Comparison of ENCODE assay signal across 10 mouse cellular contexts in the genomic region with DNA sequence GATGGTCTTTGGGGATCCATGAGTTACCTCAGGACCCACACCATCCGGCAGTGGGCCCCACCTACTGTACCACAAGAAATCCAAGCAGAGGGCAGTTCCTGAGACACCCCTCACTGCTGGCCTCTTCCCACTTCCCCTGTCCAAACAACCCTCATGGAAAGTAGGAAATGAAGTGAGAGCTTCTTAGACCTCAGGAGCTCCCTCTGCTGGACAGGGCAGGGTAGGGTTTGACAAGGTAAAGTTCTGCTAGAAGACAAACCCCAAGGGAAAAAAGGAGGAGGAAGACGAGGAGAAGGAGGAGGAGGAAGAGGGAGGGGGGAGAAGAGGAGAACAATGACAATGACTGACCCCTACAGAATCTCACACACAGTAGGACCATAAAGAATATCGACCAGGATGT. TPM values are rescaled to one million over a fixed set of nuclear protein-coding genes. Genes with fewer than 3 reads are reported as not detected.
DNase-seq lines count a peak whose midpoint lies in the region; ATAC-seq and TF ChIP-seq lines count a peak whose summit lies in the region.
"Had no signal": no experiment of that assay in that cellular context is flagged by ENCODE, and none has a peak within 500 bp of the region (broad histone marks: within the 10 kb centered on the region; RNA-seq: fewer than 3 reads in every experiment).

No protein-coding gene starts in this region.

- H3K9ac ChIP-seq in forebrain, postnatal 0 days, result no peak overlapping the region
- H3K9ac ChIP-seq in kidney, postnatal 0 days (ENCODE audit: low read depth, low read length), result no peak overlapping the region
- H3K9ac ChIP-seq: hindbrain, embryonic 15.5 days; neural tube, embryonic 13.5 days had no signal

- no peaks in the 10 kb centered on the region for H3K27me3 ChIP-seq in forebrain, postnatal 0 days (ENCODE audit: insufficient read depth, low read length)
- 0 out of 2 replicates have a peak, but pooled peaks cover 10% of the 10 kb centered on the region for H3K27me3 ChIP-seq in forebrain, embryonic 10.5 days (ENCODE audit: poor library complexity, severe bottlenecking)
- H3K27me3 ChIP-seq in kidney, postnatal 0 days (ENCODE audit: insufficient read depth, low read length), result no peaks in the 10 kb centered on the region
- H3K27me3 ChIP-seq: hindbrain, embryonic 15.5 days; neural tube, embryonic 13.5 days had no signal

- peak; percentile 44 for TF ChIP-seq CTCF in forebrain, postnatal 0 days (IDR thresholded peaks at IDR 0.05; ENCODE audit: low read depth)
- TF ChIP-seq CTCF in kidney, postnatal 0 days (IDR thresholded peaks at IDR 0.05; ENCODE audit: low read depth), result peak; percentile 76
- 0 out of 2 replicates have a peak, but pooled peaks have one; percentile 22 for TF ChIP-seq CTCF in olfactory bulb, adult 2 months (IDR thresholded peaks at IDR 0.05; ENCODE audit: insufficient read depth, low read depth, low read length)

- H3K27ac ChIP-seq in forebrain, postnatal 0 days (ENCODE audit: low read depth, low read length), result no peak overlapping the region
- H3K27ac ChIP-seq in forebrain, embryonic 10.5 days, result no peak overlapping the region
- no peak overlapping the region for H3K27ac ChIP-seq in kidney, postnatal 0 days
- H3K27ac ChIP-seq in olfactory bulb, adult 2 months (ENCODE audit: insufficient read depth, low read depth, low read length), result no peak overlapping the region
- H3K27ac ChIP-seq: hindbrain, embryonic 15.5 days; neural tube, embryonic 13.5 days had no signal

- H3K4me1 ChIP-seq in forebrain, postnatal 0 days (ENCODE audit: insufficient read depth), result no peaks in the 10 kb centered on the region
- peaks cover 39% of the 10 kb centered on the region for H3K4me1 ChIP-seq in forebrain, embryonic 10.5 days
- H3K4me1 ChIP-seq in kidney, postnatal 0 days (replicated peaks; ENCODE audit: insufficient read depth, low read length), result no peaks in the 10 kb centered on the region
- peaks cover 23% of the 10 kb centered on the region for H3K4me1 ChIP-seq in olfactory bulb, adult 2 months (ENCODE audit: control insufficient read depth, insufficient read depth, low read length)

- WGBS in forebrain, postnatal 0 days, result 62% methylated on average over 3 of the region's 3 CpGs
- 59% methylated on average over 3 of the region's 3 CpGs for WGBS in forebrain, embryonic 10.5 days
- 65% methylated on average over 3 of the region's 3 CpGs for WGBS in kidney, postnatal 0 days
- 72% methylated on average over 3 of the region's 3 CpGs for WGBS in olfactory bulb, adult 2 months

- no peak overlapping the region for H3K4me2 ChIP-seq in forebrain, postnatal 0 days (ENCODE audit: low read depth)
- no peak overlapping the region for H3K4me2 ChIP-seq in kidney, postnatal 0 days (ENCODE audit: low read length)
- H3K4me2 ChIP-seq: hindbrain, embryonic 15.5 days; neural tube, embryonic 13.5 days had no signal

- TF ChIP-seq POLR2A in olfactory bulb, adult 2 months (IDR thresholded peaks at IDR 0.05; ENCODE audit: insufficient read depth, low read depth, low read length), result no peak

- no peak for DNase-seq in forebrain, postnatal 0 days
- no peak for DNase-seq in forebrain, embryonic 10.5 days (ENCODE audit: extremely low spot score, low spot score)
- peak; percentile 25 for DNase-seq in ovary, postnatal 14 days (ENCODE audit: low spot score)
- DNase-seq in ovary, adult 18-20 months (ENCODE audit: low spot score), result no peak
- peak; percentile 64 to 65 for DNase-seq in adrenal gland, postnatal 36 days
- peak; percentile 40 for DNase-seq in kidney, postnatal 0 days (ENCODE audit: low spot score)
- DNase-seq in cerebellum, postnatal 4 days (ENCODE audit: low spot score in 2 of 2), result no peak

- no peak for ATAC-seq in forebrain, postnatal 0 days
- ATAC-seq in kidney, postnatal 0 days (replicated peaks; ENCODE audit: low FRiP score, low read depth), result no peak

- no peak overlapping the region for H3K4me3 ChIP-seq in forebrain, postnatal 0 days (ENCODE audit: low read depth, low read length)
- H3K4me3 ChIP-seq in forebrain, embryonic 10.5 days, result no peak overlapping the region
- H3K4me3 ChIP-seq in kidney, postnatal 0 days (replicated peaks; ENCODE audit: low read depth, low read length), result no peak overlapping the region
- H3K4me3 ChIP-seq in olfactory bulb, adult 2 months (ENCODE audit: insufficient read depth, low read depth, low read length), result no peak overlapping the region
- H3K4me3 ChIP-seq: hindbrain, embryonic 15.5 days; neural tube, embryonic 13.5 days had no signal

- H3K36me3 ChIP-seq in forebrain, postnatal 0 days (ENCODE audit: insufficient read depth), result no peaks in the 10 kb centered on the region
- no peaks in the 10 kb centered on the region for H3K36me3 ChIP-seq in forebrain, embryonic 10.5 days (replicated peaks)
- no peaks in the 10 kb centered on the region for H3K36me3 ChIP-seq in kidney, postnatal 0 days (ENCODE audit: insufficient read depth, low read length)
- H3K36me3 ChIP-seq: hindbrain, embryonic 15.5 days; neural tube, embryonic 13.5 days had no signal

- H3K9me3 ChIP-seq in forebrain, postnatal 0 days (ENCODE audit: low read length), result no peaks in the 10 kb centered on the region
- no peaks in the 10 kb centered on the region for H3K9me3 ChIP-seq in forebrain, embryonic 10.5 days
- H3K9me3 ChIP-seq in kidney, postnatal 0 days (replicated peaks; ENCODE audit: low read length), result no peaks in the 10 kb centered on the region
- H3K9me3 ChIP-seq: hindbrain, embryonic 15.5 days; neural tube, embryonic 13.5 days had no signal

RNA-seq across cellular contexts. Expression of a gene that starts 46.4 kb away (rescaled TPM):
- 9.6 and 14.0 TPM in 2 replicates for total RNA-seq in forebrain, postnatal 0 days (2014; rRNA removed)
- 13.6 and 21.7 TPM in 2 replicates for polyA plus RNA-seq in forebrain, postnatal 0 days (2015; fragmentation: Nextera tagmentation; extraction: Ambion mirVana)
- 0.87 and 2.7 TPM in 2 replicates for polyA plus RNA-seq in forebrain, embryonic 10.5 days (2016; fragmentation: Nextera tagmentation; extraction: Ambion mirVana)
- not detected for total RNA-seq in adrenal gland, postnatal 36 days (2021)
- not detected in 2 replicates for polyA plus RNA-seq in kidney, postnatal 0 days (2015; fragmentation: Nextera tagmentation; extraction: Ambion mirVana)
- polyA plus RNA-seq in olfactory bulb, adult 2 months (2012; ENCODE audit: insufficient read depth, insufficient read length, low replicate concordance, missing spikeins), result not detected in 2 replicates

Comparison
In these comparisons a context has a peak if more than half of its experiments do, and no peak if none do; other contexts are left out.
1. DNase-seq: peak in ovary, postnatal 14 days (single experiment), adrenal gland, postnatal 36 days (2 of 2) and kidney, postnatal 0 days (single experiment); none in forebrain, postnatal 0 days (single experiment), forebrain, embryonic 10.5 days (single experiment), ovary, adult 18-20 months (single experiment) and cerebellum, postnatal 4 days (0 of 2).
2. CTCF ChIP-seq: peak in every context shown above with its lines; median percentile 76 in kidney, postnatal 0 days; 44 in forebrain, postnatal 0 days; 22 in olfactory bulb, adult 2 months.